Mouse (Mus musculus) intestine, postnatal 0 days (tissue): ENCODE data around the gene Hmgb4. TPM values are rescaled to one million over a fixed set of nuclear protein-coding genes. Genes with fewer than 3 reads are reported as not detected.

Experiments used
- ATAC-seq: fragments of 200-750 bp; cut with Nextera tagmentation; 2 replicates; pipeline ENCODE4 v1.8.0; 2017; ENCODE audit warnings: mild to moderate bottlenecking, moderate TSS enrichment, moderate library complexity
- H3K27ac ChIP-seq: fragments of 300-500 bp; sonication (generic); 2 replicates; pipeline ENCODE4 v1.5.1; 2014; ENCODE audit warnings: mild to moderate bottlenecking, low read depth, low read length, moderate library complexity
- H3K27me3 ChIP-seq: fragments of 300-500 bp; sonication (generic); replicated peaks from 2 replicates; pipeline ENCODE4 v1.6.1; 2014; ENCODE audit warnings: low read length, mixed read lengths; ENCODE audit not compliant: control insufficient read depth, insufficient read depth
- H3K36me3 ChIP-seq: fragments of 300-500 bp; sonication (generic); 2 replicates; pipeline ENCODE4 v1.6.1; 2014; ENCODE audit warnings: mild to moderate bottlenecking, moderate library complexity; ENCODE audit not compliant: control insufficient read depth, insufficient read depth
- H3K4me1 ChIP-seq: fragments of 300-500 bp; sonication (generic); replicated peaks from 2 replicates; pipeline ENCODE4 v1.6.1; 2014; ENCODE audit warnings: antibody characterized with exemption, low read length, mixed read lengths; ENCODE audit not compliant: control insufficient read depth, insufficient read depth
- H3K4me2 ChIP-seq: fragments of 300-500 bp; sonication (generic); replicated peaks from 2 replicates; pipeline ENCODE4 v1.6.1; 2014; ENCODE audit warnings: low read depth, mild to moderate bottlenecking, moderate library complexity
- H3K4me3 ChIP-seq: fragments of 300-500 bp; sonication (generic); 2 replicates; pipeline ENCODE4 v1.5.1; 2014; ENCODE audit warnings: low read depth, low read length
- H3K9ac ChIP-seq: fragments of 300-500 bp; sonication (generic); 2 replicates; pipeline ENCODE4 v1.6.1; 2014; ENCODE audit warnings: mild to moderate bottlenecking, low read depth, low read length
- H3K9me3 ChIP-seq: fragments of 300-500 bp; sonication (generic); 2 replicates; pipeline ENCODE4 v1.6.1; 2016; ENCODE audit warnings: mixed run types; ENCODE audit not compliant: control insufficient read depth
- CTCF ChIP-seq: sonication (generic); IDR thresholded peaks from 2 replicates; pipeline ENCODE4 v1.5.1; 2016; ENCODE audit warnings: low read depth, mild to moderate bottlenecking, control low read depth, antibody characterized with exemption, moderate library complexity
- WGBS: fragments of 180-500 bp; shearing (Covaris S2); extraction: QIAGEN DNeasy Blood & Tissue Kit; methylation state at CpG from one replicate; pipeline ENCODE4 v1.1.7; 2014; 5-methylcytosine and 5-hydroxymethylcytosine counted together
- polyA plus RNA-seq: library from polyadenylated mRNA; unstranded; fragments of >200 nt; fragmentation: Nextera tagmentation; extraction: Ambion mirVana; gene quantifications from 2 replicates; pipeline ENCODE4 v1.2.1, GENCODE M21; 2015

Gene Hmgb4
- polyA plus RNA-seq, 1 experiment from 2014 or later: not detected

GRCm38 (mm10) chr4:128233458-128233857 is 27.3 kb downstream of the Hmgb4 start:
- Histone ChIP-seq H3K36me3 (no peaks in the 10 kb centered on the region), H3K4me2 (no peak overlapping the region), H3K27me3 (no peaks in the 10 kb centered on the region), H3K4me3 (no peak overlapping the region), H3K9ac (no peak overlapping the region), H3K9me3 (no peaks in the 10 kb centered on the region), H3K4me1 (no peaks in the 10 kb centered on the region), H3K27ac (no peak overlapping the region)
- ATAC-seq: no peak
- no peak for TF ChIP-seq CTCF
- WGBS: 76% methylated on average over 13 of the region's 13 CpGs

- ATAC-seq: no peak
- Histone ChIP-seq H3K36me3 (no peaks in the 10 kb centered on the region), H3K27ac (no peak overlapping the region), H3K4me2 (no peak overlapping the region), H3K27me3 (no peaks in the 10 kb centered on the region), H3K4me1 (no peaks in the 10 kb centered on the region), H3K9ac (no peak overlapping the region), H3K9me3 (no peaks in the 10 kb centered on the region), H3K4me3 (no peak overlapping the region)
- no peak for TF ChIP-seq CTCF
- 42% methylated on average over 13 of the region's 13 CpGs for WGBS
Measured at GRCm38 (mm10) chr4:128227377-128228316, 33.1 kb downstream of the Hmgb4 start.

- H3K27me3 ChIP-seq: no peaks in the 10 kb centered on the region
- 37% methylated on average over 6 of the region's 6 CpGs for WGBS
- H3K36me3 ChIP-seq: no peaks in the 10 kb centered on the region
- H3K9ac ChIP-seq: no peak overlapping the region
- no peaks in the 10 kb centered on the region for H3K4me1 ChIP-seq
- H3K4me2 ChIP-seq: no peak overlapping the region
- ATAC-seq: no peak
- H3K4me3 ChIP-seq: no peak overlapping the region
- no peak overlapping the region for H3K27ac ChIP-seq
- H3K9me3 ChIP-seq: no peaks in the 10 kb centered on the region
- TF ChIP-seq CTCF: no peak
Measured at GRCm38 (mm10) chr4:128224453-128224852, 36.3 kb downstream of the Hmgb4 start.

GRCm38 (mm10) chr4:128217991-128218595 is 42.7 kb downstream of the Hmgb4 start:
- H3K4me3 ChIP-seq: no peak overlapping the region
- H3K4me1 ChIP-seq: no peaks in the 10 kb centered on the region
- no peaks in the 10 kb centered on the region for H3K36me3 ChIP-seq
- WGBS: 72% methylated on average over 13 of the region's 13 CpGs
- H3K4me2 ChIP-seq: no peak overlapping the region
- H3K9me3 ChIP-seq: no peaks in the 10 kb centered on the region
- no peaks in the 10 kb centered on the region for H3K27me3 ChIP-seq
- H3K9ac ChIP-seq: no peak overlapping the region
- no peak overlapping the region for H3K27ac ChIP-seq
- TF ChIP-seq CTCF: no peak
- no peak for ATAC-seq
